Mouse (Mus musculus) heart, adult 2 months (tissue): ENCODE results near the gene Ackr3.

Source experiments
- CTCF ChIP-seq: fragments of 200-600 bp; IDR thresholded peaks from 2 replicates; pipeline ENCODE4 v1.8.1; 2022; ENCODE audit warnings: antibody characterized with exemption, mild to moderate bottlenecking, moderate library complexity
- POLR2A ChIP-seq: fragments of 200-500 bp; IDR thresholded peaks from 2 replicates; pipeline ENCODE4 v1.6.1; 2011; ENCODE audit warnings: mild to moderate bottlenecking, low read depth, low read length, control low read depth; ENCODE audit not compliant: insufficient read depth

- TF ChIP-seq CTCF (no peak), POLR2A (no peak)
These were observed 47.4 kb downstream of the Ackr3 start for GRCm38 (mm10) chr1:90251156-90251555.
